Mouse (Mus musculus) lung, postnatal 25 days (tissue): Measurements from ENCODE around the gene Sgsm1.

Source experiments
- DNase-seq: peaks from one replicate; pipeline ENCODE4 v3.0.0; 2022; ENCODE audit warnings: low spot score

The Sgsm1 gene

GRCm38 (mm10) chr5:113281557-113281956 lies 29.0 kb downstream of the Sgsm1 start:
- DNase-seq: no peak

GRCm38 (mm10) chr5:113280138-113280856 lies 30.3 kb downstream of the Sgsm1 start:
- DNase-seq: peak; percentile 65

GRCm38 (mm10) chr5:113275839-113276238 lies 34.7 kb downstream of the Sgsm1 start:
- no peak for DNase-seq

GRCm38 (mm10) chr5:113271207-113271811 lies 39.3 kb downstream of the Sgsm1 start:
- DNase-seq: no peak

- DNase-seq: no peak
These were observed 40.5 kb downstream of the Sgsm1 start for GRCm38 (mm10) chr5:113270043-113270442.

GRCm38 (mm10) chr5:113268246-113268645 lies 42.3 kb downstream of the Sgsm1 start:
- DNase-seq: no peak

GRCm38 (mm10) chr5:113265637-113266036 lies 44.9 kb downstream of the Sgsm1 start:
- no peak for DNase-seq

GRCm38 (mm10) chr5:113250806-113251205 lies 59.8 kb downstream of the Sgsm1 start:
- no peak for DNase-seq

GRCm38 (mm10) chr5:113249263-113249930 lies 61.2 kb downstream of the Sgsm1 start:
- DNase-seq: peak; percentile 28

- no peak for DNase-seq
These were observed 80.4 kb downstream of the Sgsm1 start for GRCm38 (mm10) chr5:113230196-113230595.

- peak; percentile 86 for DNase-seq
These were observed 83.9 kb downstream of the Sgsm1 start, which contains the start of gene Tmem211 for GRCm38 (mm10) chr5:113226632-113227102. TSS of gene Tmem211 (plus strand) at chr5:113226909.

GRCm38 (mm10) chr5:113225686-113226435 lies 84.7 kb downstream of the Sgsm1 start:
- DNase-seq: no peak

- DNase-seq: no peak
These were observed 85.3 kb downstream of the Sgsm1 start for GRCm38 (mm10) chr5:113225271-113225670.

GRCm38 (mm10) chr5:113223888-113224287 lies 86.7 kb downstream of the Sgsm1 start:
- DNase-seq: no peak

- peak; percentile 74 for DNase-seq
These were observed 89.3 kb downstream of the Sgsm1 start, which contains the start of gene 2900026A02Rik for GRCm38 (mm10) chr5:113221147-113221865. TSS of gene 2900026A02Rik (minus strand) at chr5:113221236.

- DNase-seq: no peak
These were observed 90.0 kb downstream of the Sgsm1 start for GRCm38 (mm10) chr5:113220383-113221146.

GRCm38 (mm10) chr5:113219876-113220275 lies 90.7 kb downstream of the Sgsm1 start:
- no peak for DNase-seq

- no peak for DNase-seq
These were observed 91.1 kb downstream of the Sgsm1 start for GRCm38 (mm10) chr5:113219450-113219849.

GRCm38 (mm10) chr5:113218617-113219235 lies 91.9 kb downstream of the Sgsm1 start:
- no peak for DNase-seq

- no peak for DNase-seq
These were observed 93.5 kb downstream of the Sgsm1 start for GRCm38 (mm10) chr5:113217076-113217475.
